In the genomic region with DNA sequence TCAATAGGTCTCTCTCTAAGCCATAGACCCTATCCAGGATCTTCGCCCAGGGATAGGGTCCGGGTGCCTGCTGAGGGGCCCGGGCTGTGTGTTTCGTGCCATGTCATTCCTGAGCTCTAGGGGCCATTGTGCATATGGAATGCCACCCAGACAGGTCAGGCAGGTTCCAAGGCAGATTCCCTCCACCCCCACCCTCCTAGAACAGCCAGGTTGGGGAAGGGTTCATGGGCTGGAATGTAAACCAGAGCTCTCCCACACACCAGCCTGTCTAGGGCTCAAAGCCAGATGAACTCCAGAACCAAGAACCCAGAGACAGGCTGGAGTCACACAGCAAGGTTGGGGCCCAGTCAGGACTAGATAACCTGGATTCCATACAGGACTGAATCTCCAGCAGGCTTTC, we compare ENCODE assay signal across 20 mouse cellular contexts. TPM values are rescaled to one million over a fixed set of nuclear protein-coding genes. Genes with fewer than 3 reads are reported as not detected.
DNase-seq lines count a peak whose midpoint lies in the region; ATAC-seq and TF ChIP-seq lines count a peak whose summit lies in the region.
"Had no signal": no experiment of that assay in that cellular context is flagged by ENCODE, and none has a peak within 500 bp of the region (broad histone marks: within the 10 kb centered on the region; RNA-seq: fewer than 3 reads in every experiment).

No protein-coding gene starts in this region.

- H3K27me3 ChIP-seq in kidney, postnatal 0 days (ENCODE audit: insufficient read depth, low read length): no peaks in the 10 kb centered on the region
- no peaks in the 10 kb centered on the region for H3K27me3 ChIP-seq in kidney, adult 2 months (replicated peaks; ENCODE audit: control insufficient read depth, insufficient read depth, low read length)
- H3K27me3 ChIP-seq in embryonic facial prominence, embryonic 11.5 days (ENCODE audit: control insufficient read depth, insufficient read depth, low read length): no peaks in the 10 kb centered on the region
- H3K27me3 ChIP-seq in intestine, embryonic 16.5 days (replicated peaks; ENCODE audit: control insufficient read depth, insufficient read depth, low read length): no peaks in the 10 kb centered on the region
- no peaks in the 10 kb centered on the region for H3K27me3 ChIP-seq in small intestine, adult 2 months (ENCODE audit: control insufficient read depth, insufficient read depth, low read length)
- H3K27me3 ChIP-seq in hindbrain, embryonic 13.5 days: no peaks in the 10 kb centered on the region
- H3K27me3 ChIP-seq: embryonic facial prominence, embryonic 13.5 days; forebrain, embryonic 13.5 days; hindbrain, embryonic 12.5 days; liver, embryonic 13.5 days; neural tube, embryonic 13.5 days had no signal

- peak; percentile 52; the same call in 1 of the 2 replicates for ATAC-seq in kidney, postnatal 0 days (replicated peaks; ENCODE audit: low FRiP score, low read depth)
- 0 out of 2 replicates have a peak, but pooled peaks have one; percentile 10 for ATAC-seq in embryonic facial prominence, embryonic 11.5 days (replicated peaks; ENCODE audit: insufficient number of reproducible peaks, low FRiP score, low TSS enrichment, low read depth)
- peak; percentile 30 for ATAC-seq in intestine, embryonic 16.5 days
- no peak for ATAC-seq in erythroid progenitor cell, adult 5-6 weeks (replicated peaks; ENCODE audit: low FRiP score, poor library complexity, severe bottlenecking)
- ATAC-seq in hindbrain, embryonic 13.5 days (ENCODE audit: low FRiP score): no peak
- ATAC-seq: forebrain, embryonic 13.5 days had no signal

- no peak for DNase-seq in kidney, postnatal 0 days (ENCODE audit: low spot score)
- no peak for DNase-seq in kidney, adult 2 months
- DNase-seq in embryonic facial prominence, embryonic 11.5 days (ENCODE audit: low spot score): peak; percentile 23
- DNase-seq: adrenal gland, adult 2 months; cerebellum, adult 11-12 months; heart, adult 2 months; kidney, adult 9 months; liver, embryonic 13.5 days; thymus, postnatal 14 days had no signal

- no peaks in the 10 kb centered on the region for H3K9me3 ChIP-seq in kidney, postnatal 0 days (replicated peaks; ENCODE audit: low read length)
- H3K9me3 ChIP-seq in embryonic facial prominence, embryonic 11.5 days (replicated peaks; ENCODE audit: control insufficient read depth, low read length): no peaks in the 10 kb centered on the region
- H3K9me3 ChIP-seq in intestine, embryonic 16.5 days (ENCODE audit: control insufficient read depth, low read length): no peaks in the 10 kb centered on the region
- H3K9me3 ChIP-seq in hindbrain, embryonic 13.5 days: no peaks in the 10 kb centered on the region
- H3K9me3 ChIP-seq: embryonic facial prominence, embryonic 13.5 days; forebrain, embryonic 13.5 days; hindbrain, embryonic 12.5 days; liver, embryonic 13.5 days; midbrain, embryonic 10.5 days; neural tube, embryonic 13.5 days had no signal

- WGBS in kidney, postnatal 0 days: 81% methylated on average over 4 of the region's 4 CpGs
- 69% methylated on average over 4 of the region's 4 CpGs for WGBS in kidney, adult 2 months
- 90% methylated on average over 4 of the region's 4 CpGs for WGBS in embryonic facial prominence, embryonic 11.5 days
- 66% methylated on average over 4 of the region's 4 CpGs for WGBS in intestine, embryonic 16.5 days
- WGBS in small intestine, adult 2 months: 68% methylated on average over 4 of the region's 4 CpGs
- 98% methylated on average over 4 of the region's 4 CpGs for WGBS in hindbrain, embryonic 13.5 days

- peaks cover 23% of the 10 kb centered on the region for H3K4me1 ChIP-seq in kidney, postnatal 0 days (replicated peaks; ENCODE audit: insufficient read depth, low read length)
- H3K4me1 ChIP-seq in kidney, adult 2 months (ENCODE audit: control insufficient read depth, insufficient read depth, low read length): peaks cover 17% of the 10 kb centered on the region
- H3K4me1 ChIP-seq in embryonic facial prominence, embryonic 11.5 days (ENCODE audit: control insufficient read depth, insufficient read depth, low read length): 0 out of 2 replicates have a peak, but pooled peaks cover 2% of the 10 kb centered on the region
- peaks cover 51% of the 10 kb centered on the region for H3K4me1 ChIP-seq in intestine, embryonic 16.5 days (ENCODE audit: control insufficient read depth, insufficient read depth, low read length)
- H3K4me1 ChIP-seq in small intestine, adult 2 months (ENCODE audit: control insufficient read depth, insufficient read depth, insufficient read length, low read length): peaks cover 45% of the 10 kb centered on the region
- H3K4me1 ChIP-seq in hindbrain, embryonic 13.5 days (replicated peaks): peaks cover 59% of the 10 kb centered on the region

- H3K4me2 ChIP-seq in kidney, postnatal 0 days (ENCODE audit: low read length): no peak overlapping the region
- no peak overlapping the region for H3K4me2 ChIP-seq in embryonic facial prominence, embryonic 11.5 days (ENCODE audit: low read depth, low read length)
- peak overlapping the region; percentile 16; the same call in 1 of the 2 replicates for H3K4me2 ChIP-seq in intestine, embryonic 16.5 days (ENCODE audit: low read depth, low read length)
- no peak overlapping the region for H3K4me2 ChIP-seq in hindbrain, embryonic 13.5 days
- H3K4me2 ChIP-seq: embryonic facial prominence, embryonic 13.5 days; forebrain, embryonic 13.5 days; hindbrain, embryonic 12.5 days; liver, embryonic 13.5 days; neural tube, embryonic 13.5 days had no signal

- TF ChIP-seq CTCF in kidney, postnatal 0 days (IDR thresholded peaks at IDR 0.05; ENCODE audit: low read depth): no peak
- no peak for TF ChIP-seq CTCF in kidney, adult 2 months (conservative IDR thresholded peaks at IDR 0.05; ENCODE audit: insufficient read depth, insufficient read length, low read depth, low read length)
- TF ChIP-seq CTCF in small intestine, adult 2 months (IDR thresholded peaks at IDR 0.05; ENCODE audit: extremely low read depth, insufficient read length, insufficient replicate concordance, low read depth, low read length): no peak

- no peak overlapping the region for H3K4me3 ChIP-seq in kidney, postnatal 0 days (replicated peaks; ENCODE audit: low read depth, low read length)
- H3K4me3 ChIP-seq in kidney, adult 2 months (ENCODE audit: insufficient read depth, low read depth, low read length): no peak overlapping the region
- H3K4me3 ChIP-seq in embryonic facial prominence, embryonic 11.5 days (ENCODE audit: low read depth, low read length): no peak overlapping the region
- H3K4me3 ChIP-seq in intestine, embryonic 16.5 days (ENCODE audit: low read length): no peak overlapping the region
- no peak overlapping the region for H3K4me3 ChIP-seq in small intestine, adult 2 months (ENCODE audit: low read depth, low read length)
- H3K4me3 ChIP-seq in hindbrain, embryonic 13.5 days: no peak overlapping the region
- H3K4me3 ChIP-seq: embryonic facial prominence, embryonic 13.5 days; forebrain, embryonic 13.5 days; heart, adult 2 months; hindbrain, embryonic 12.5 days; liver, embryonic 13.5 days; midbrain, embryonic 10.5 days; neural tube, embryonic 13.5 days had no signal

- no peak overlapping the region for H3K9ac ChIP-seq in kidney, postnatal 0 days (ENCODE audit: low read depth, low read length)
- no peak overlapping the region for H3K9ac ChIP-seq in embryonic facial prominence, embryonic 11.5 days (replicated peaks; ENCODE audit: low read length)
- peak overlapping the region; percentile 39; the same call in 1 of the 2 replicates for H3K9ac ChIP-seq in intestine, embryonic 16.5 days (ENCODE audit: low read depth, low read length)
- H3K9ac ChIP-seq in hindbrain, embryonic 13.5 days: no peak overlapping the region
- H3K9ac ChIP-seq: embryonic facial prominence, embryonic 13.5 days; forebrain, embryonic 13.5 days; hindbrain, embryonic 12.5 days; liver, embryonic 13.5 days; neural tube, embryonic 13.5 days had no signal

- TF ChIP-seq POLR2A in kidney, adult 2 months (IDR thresholded peaks at IDR 0.05; ENCODE audit: low read depth, low read length): no peak
- no peak for TF ChIP-seq POLR2A in small intestine, adult 2 months (IDR thresholded peaks at IDR 0.05; ENCODE audit: low read depth, low read length)

- H3K36me3 ChIP-seq in kidney, postnatal 0 days (ENCODE audit: insufficient read depth, low read length): no peaks in the 10 kb centered on the region
- no peaks in the 10 kb centered on the region for H3K36me3 ChIP-seq in kidney, adult 2 months (ENCODE audit: control insufficient read depth, insufficient read depth, low read length)
- no peaks in the 10 kb centered on the region for H3K36me3 ChIP-seq in embryonic facial prominence, embryonic 11.5 days (replicated peaks; ENCODE audit: control insufficient read depth, insufficient read depth, low read depth, low read length)
- no peaks in the 10 kb centered on the region for H3K36me3 ChIP-seq in intestine, embryonic 16.5 days (ENCODE audit: control insufficient read depth, insufficient read depth, low read length)
- H3K36me3 ChIP-seq in small intestine, adult 2 months (ENCODE audit: control insufficient read depth, insufficient read depth, low read length): no peaks in the 10 kb centered on the region
- H3K36me3 ChIP-seq in hindbrain, embryonic 13.5 days: peaks cover 25% of the 10 kb centered on the region
- H3K36me3 ChIP-seq: embryonic facial prominence, embryonic 13.5 days; liver, embryonic 13.5 days; midbrain, embryonic 10.5 days had no signal

- peak overlapping the region; percentile 66 for H3K27ac ChIP-seq in kidney, postnatal 0 days
- H3K27ac ChIP-seq in kidney, adult 2 months (ENCODE audit: insufficient read depth, low read depth, low read length): no peak overlapping the region
- H3K27ac ChIP-seq in embryonic facial prominence, embryonic 11.5 days (replicated peaks; ENCODE audit: low read depth, low read length): no peak overlapping the region
- H3K27ac ChIP-seq in intestine, embryonic 16.5 days (ENCODE audit: low read length): peak overlapping the region; percentile 47
- H3K27ac ChIP-seq in small intestine, adult 2 months (ENCODE audit: insufficient read depth, low read depth, low read length): peak overlapping the region; percentile 89
- H3K27ac ChIP-seq in hindbrain, embryonic 13.5 days: no peak overlapping the region
- H3K27ac ChIP-seq: embryonic facial prominence, embryonic 13.5 days; forebrain, embryonic 13.5 days; heart, adult 2 months; hindbrain, embryonic 12.5 days; midbrain, embryonic 10.5 days; neural tube, embryonic 13.5 days had no signal

RNA-seq across cellular contexts. Expression of gene Spns2, which starts 16.2 kb away (rescaled TPM):
- polyA plus RNA-seq in kidney, postnatal 0 days (2015; fragmentation: Nextera tagmentation; extraction: Ambion mirVana): 6.3 and 7.4 TPM in 2 replicates
- polyA plus RNA-seq in kidney, adult 2 months (2012; rRNA removed): 102 TPM in 2 replicates
- polyA plus RNA-seq in embryonic facial prominence, embryonic 11.5 days (2014; fragmentation: Nextera tagmentation; extraction: Ambion mirVana): 3.0 and 3.2 TPM in 2 replicates
- 5.9 and 7.5 TPM in 2 replicates for polyA plus RNA-seq in intestine, embryonic 16.5 days (2015; fragmentation: Nextera tagmentation; extraction: Ambion mirVana)
- 65.9 and 77.7 TPM in 2 replicates for polyA plus RNA-seq in small intestine, adult 2 months (2012; rRNA removed)
- total RNA-seq in erythroid progenitor cell, adult 5-6 weeks (2015; ENCODE audit: low replicate concordance): 0.72 and 5.0 TPM in 2 replicates
- 0.77 TPM in 1 of 2 replicates, not detected in the other for total RNA-seq in erythroid progenitor cell, adult 5-6 weeks (2017; ENCODE audit: low replicate concordance)
- 8.4 and 9.7 TPM in 2 replicates for polyA plus RNA-seq in hindbrain, embryonic 13.5 days (2015; fragmentation: Nextera tagmentation; extraction: Ambion mirVana)

RNA-seq across cellular contexts. Expression of gene Mybbp1a, which starts 32.4 kb away (rescaled TPM):
- polyA plus RNA-seq in kidney, postnatal 0 days (2015; fragmentation: Nextera tagmentation; extraction: Ambion mirVana): 107 and 109 TPM in 2 replicates
- polyA plus RNA-seq in kidney, adult 2 months (2012; rRNA removed): 27.0 and 28.6 TPM in 2 replicates
- polyA plus RNA-seq in embryonic facial prominence, embryonic 11.5 days (2014; fragmentation: Nextera tagmentation; extraction: Ambion mirVana): 171 and 191 TPM in 2 replicates
- 119 and 141 TPM in 2 replicates for polyA plus RNA-seq in intestine, embryonic 16.5 days (2015; fragmentation: Nextera tagmentation; extraction: Ambion mirVana)
- 17.6 and 25.0 TPM in 2 replicates for polyA plus RNA-seq in small intestine, adult 2 months (2012; rRNA removed)
- 37.5 and 82.2 TPM in 2 replicates for total RNA-seq in erythroid progenitor cell, adult 5-6 weeks (2015; ENCODE audit: low replicate concordance)
- total RNA-seq in erythroid progenitor cell, adult 5-6 weeks (2017; ENCODE audit: low replicate concordance): 4.8 and 7.6 TPM in 2 replicates
- polyA plus RNA-seq in hindbrain, embryonic 13.5 days (2015; fragmentation: Nextera tagmentation; extraction: Ambion mirVana): 74.5 and 79.9 TPM in 2 replicates

RNA-seq across cellular contexts. Expression of gene Ggt6, which starts 38.2 kb away (rescaled TPM):
- polyA plus RNA-seq in kidney, postnatal 0 days (2015; fragmentation: Nextera tagmentation; extraction: Ambion mirVana): 3.3 and 3.8 TPM in 2 replicates
- 24.3 and 29.3 TPM in 2 replicates for polyA plus RNA-seq in kidney, adult 2 months (2012; rRNA removed)
- polyA plus RNA-seq in embryonic facial prominence, embryonic 11.5 days (2014; fragmentation: Nextera tagmentation; extraction: Ambion mirVana): not detected in 2 replicates
- 19.2 and 21.2 TPM in 2 replicates for polyA plus RNA-seq in intestine, embryonic 16.5 days (2015; fragmentation: Nextera tagmentation; extraction: Ambion mirVana)
- 20.2 and 60.1 TPM in 2 replicates for polyA plus RNA-seq in small intestine, adult 2 months (2012; rRNA removed)
- total RNA-seq in erythroid progenitor cell, adult 5-6 weeks (2015; ENCODE audit: low replicate concordance): not detected in 2 replicates
- total RNA-seq in erythroid progenitor cell, adult 5-6 weeks (2017; ENCODE audit: low replicate concordance): not detected in 2 replicates
- not detected in 2 replicates for polyA plus RNA-seq in hindbrain, embryonic 13.5 days (2015; fragmentation: Nextera tagmentation; extraction: Ambion mirVana)
- total RNA-seq: heart, adult 2 months; monocyte, adult 5-6 weeks had no signal
- polyA plus RNA-seq: forebrain, embryonic 13.5 days; heart, postnatal 0 days; liver, embryonic 13.5 days; midbrain, embryonic 10.5 days; neural tube, embryonic 13.5 days had no signal

Comparison
In these comparisons a context has a peak if more than half of its experiments do, and no peak if none do; other contexts are left out.
1. H3K27ac ChIP-seq: peak in kidney, postnatal 0 days (single experiment), intestine, embryonic 16.5 days (single experiment) and small intestine, adult 2 months (single experiment); none in kidney, adult 2 months (single experiment), embryonic facial prominence, embryonic 11.5 days (single experiment) and hindbrain, embryonic 13.5 days (single experiment).
2. ATAC-seq: peak in kidney, postnatal 0 days (single experiment), embryonic facial prominence, embryonic 11.5 days (single experiment) and intestine, embryonic 16.5 days (single experiment); none in erythroid progenitor cell, adult 5-6 weeks (single experiment) and hindbrain, embryonic 13.5 days (single experiment).